Mouse (Mus musculus): Measurements from ENCODE around the gene Ubxn7. TPM values are rescaled to one million over a fixed set of nuclear protein-coding genes. Genes with fewer than 3 reads are reported as not detected.

The Ubxn7 gene
- polyA plus RNA-seq, 1 experiment from 2014 or later: 40.5 TPM

GRCm38 (mm10) chr16:32345521-32345920 lies 13.5 kb downstream of the Ubxn7 start:
- no peak overlapping the region for H3K27ac ChIP-seq (ENCODE audit: low read depth, low read length)
- no peaks in the 10 kb centered on the region for H3K27me3 ChIP-seq (ENCODE audit: control insufficient read depth, insufficient read depth, low read length)
- no peaks in the 10 kb centered on the region for H3K4me1 ChIP-seq (replicated peaks; ENCODE audit: control insufficient read depth, insufficient read depth, low read length)
- no peak overlapping the region for H3K4me2 ChIP-seq (replicated peaks; ENCODE audit: low read depth, low read length)
- no peak overlapping the region for H3K9ac ChIP-seq (ENCODE audit: low read depth, low read length)
- ATAC-seq (ENCODE audit: low FRiP score) (no peak), DNase-seq (ENCODE audit: low spot score) (no peak)
- no peaks in the 10 kb centered on the region for H3K36me3 ChIP-seq (ENCODE audit: control insufficient read depth, insufficient read depth, low read length)
- no peak overlapping the region for H3K4me3 ChIP-seq (ENCODE audit: low read depth, low read length)
- H3K9me3 ChIP-seq (ENCODE audit: control insufficient read depth, low read length): no peaks in the 10 kb centered on the region

DNA sequence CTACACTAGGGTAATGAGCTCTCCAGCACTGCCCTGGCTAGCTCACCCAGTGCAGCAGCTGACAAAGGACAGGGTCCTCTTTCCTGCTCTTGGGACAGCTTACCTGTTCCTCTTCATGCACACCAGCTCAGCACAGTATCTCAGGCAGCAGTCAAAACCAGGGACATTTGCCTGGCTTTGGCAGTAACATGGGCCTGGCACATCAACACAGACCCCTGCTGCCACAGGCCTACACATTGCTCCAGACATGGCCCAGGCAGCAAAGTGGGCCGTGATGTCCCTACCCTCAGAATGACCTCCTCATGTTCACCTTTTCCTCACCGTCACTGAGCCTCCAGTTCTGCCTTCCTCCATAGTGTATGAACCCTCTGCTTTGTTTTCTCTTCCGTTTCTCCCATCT lies 18.7 kb downstream of the Ubxn7 start:
- DNase-seq (ENCODE audit: low spot score) (no peak), ATAC-seq (ENCODE audit: low FRiP score) (no peak)
- H3K9me3 ChIP-seq (ENCODE audit: control insufficient read depth, low read length): no peaks in the 10 kb centered on the region
- no peak overlapping the region for H3K4me2 ChIP-seq (replicated peaks; ENCODE audit: low read depth, low read length)
- H3K36me3 ChIP-seq (ENCODE audit: control insufficient read depth, insufficient read depth, low read length): no peaks in the 10 kb centered on the region; the same call in 1 of the 2 replicates
- H3K4me3 ChIP-seq (ENCODE audit: low read depth, low read length): no peak overlapping the region
- no peaks in the 10 kb centered on the region for H3K4me1 ChIP-seq (replicated peaks; ENCODE audit: control insufficient read depth, insufficient read depth, low read length)
- no peak overlapping the region for H3K27ac ChIP-seq (ENCODE audit: low read depth, low read length)
- H3K9ac ChIP-seq (ENCODE audit: low read depth, low read length): no peak overlapping the region
- no peaks in the 10 kb centered on the region for H3K27me3 ChIP-seq (ENCODE audit: control insufficient read depth, insufficient read depth, low read length)
- 94% methylated on average over 3 of the region's 3 CpGs for WGBS

GRCm38 (mm10) chr16:32363530-32363929 lies 31.5 kb downstream of the Ubxn7 start:
- H3K27ac ChIP-seq (ENCODE audit: low read depth, low read length): no peak overlapping the region
- no peak overlapping the region for H3K9ac ChIP-seq (ENCODE audit: low read depth, low read length)
- ATAC-seq (ENCODE audit: low FRiP score): no peak
- H3K4me3 ChIP-seq (ENCODE audit: low read depth, low read length): no peak overlapping the region
- H3K9me3 ChIP-seq (ENCODE audit: control insufficient read depth, low read length): no peaks in the 10 kb centered on the region
- no peak for DNase-seq (ENCODE audit: low spot score)
- 91% methylated on average over 2 of the region's 2 CpGs for WGBS
- H3K4me1 ChIP-seq (replicated peaks; ENCODE audit: control insufficient read depth, insufficient read depth, low read length): no peaks in the 10 kb centered on the region
- peaks cover 5% of the 10 kb centered on the region; the same call in 1 of the 2 replicates for H3K36me3 ChIP-seq (ENCODE audit: control insufficient read depth, insufficient read depth, low read length)
- H3K4me2 ChIP-seq (replicated peaks; ENCODE audit: low read depth, low read length): no peak overlapping the region
- no peaks in the 10 kb centered on the region for H3K27me3 ChIP-seq (ENCODE audit: control insufficient read depth, insufficient read depth, low read length)

- DNase-seq (ENCODE audit: low spot score) (peak; percentile 21), ATAC-seq (ENCODE audit: low FRiP score) (no peak)
- H3K27me3 ChIP-seq (ENCODE audit: control insufficient read depth, insufficient read depth, low read length): no peaks in the 10 kb centered on the region
- H3K4me3 ChIP-seq (ENCODE audit: low read depth, low read length): no peak overlapping the region
- H3K36me3 ChIP-seq (ENCODE audit: control insufficient read depth, insufficient read depth, low read length): 0 out of 2 replicates have a peak, but pooled peaks cover 3% of the 10 kb centered on the region
- H3K9ac ChIP-seq (ENCODE audit: low read depth, low read length): no peak overlapping the region
- H3K9me3 ChIP-seq (ENCODE audit: control insufficient read depth, low read length): no peaks in the 10 kb centered on the region
- no peak overlapping the region for H3K27ac ChIP-seq (ENCODE audit: low read depth, low read length)
- 95% methylated on average over 4 of the region's 4 CpGs for WGBS
- no peak overlapping the region for H3K4me2 ChIP-seq (replicated peaks; ENCODE audit: low read depth, low read length)
- no peaks in the 10 kb centered on the region for H3K4me1 ChIP-seq (replicated peaks; ENCODE audit: control insufficient read depth, insufficient read depth, low read length)
These were observed 39.3 kb downstream of the Ubxn7 start for GRCm38 (mm10) chr16:32371351-32371750.

GRCm38 (mm10) chr16:32379575-32379974 lies 47.5 kb downstream of the Ubxn7 start:
- H3K9me3 ChIP-seq (ENCODE audit: control insufficient read depth, low read length): no peaks in the 10 kb centered on the region
- 93% methylated on average over 2 of the region's 2 CpGs for WGBS
- no peak overlapping the region for H3K27ac ChIP-seq (ENCODE audit: low read depth, low read length)
- DNase-seq (ENCODE audit: low spot score) (no peak), ATAC-seq (ENCODE audit: low FRiP score) (no peak)
- no peak overlapping the region for H3K9ac ChIP-seq (ENCODE audit: low read depth, low read length)
- no peak overlapping the region for H3K4me3 ChIP-seq (ENCODE audit: low read depth, low read length)
- no peak overlapping the region for H3K4me2 ChIP-seq (replicated peaks; ENCODE audit: low read depth, low read length)
- no peaks in the 10 kb centered on the region for H3K4me1 ChIP-seq (replicated peaks; ENCODE audit: control insufficient read depth, insufficient read depth, low read length)
- H3K36me3 ChIP-seq (ENCODE audit: control insufficient read depth, insufficient read depth, low read length): 0 out of 2 replicates have a peak, but pooled peaks cover 6% of the 10 kb centered on the region
- no peaks in the 10 kb centered on the region for H3K27me3 ChIP-seq (ENCODE audit: control insufficient read depth, insufficient read depth, low read length)

GRCm38 (mm10) chr16:32382901-32383300 lies 50.8 kb downstream of the Ubxn7 start:
- DNase-seq (ENCODE audit: low spot score): no peak
- H3K36me3 ChIP-seq (ENCODE audit: control insufficient read depth, insufficient read depth, low read length): 0 out of 2 replicates have a peak, but pooled peaks cover 7% of the 10 kb centered on the region
- no peak overlapping the region for H3K9ac ChIP-seq (ENCODE audit: low read depth, low read length)
- H3K4me3 ChIP-seq (ENCODE audit: low read depth, low read length): no peak overlapping the region
- no peaks in the 10 kb centered on the region for H3K4me1 ChIP-seq (replicated peaks; ENCODE audit: control insufficient read depth, insufficient read depth, low read length)
- no peaks in the 10 kb centered on the region for H3K27me3 ChIP-seq (ENCODE audit: control insufficient read depth, insufficient read depth, low read length)
- H3K4me2 ChIP-seq (replicated peaks; ENCODE audit: low read depth, low read length): no peak overlapping the region
- H3K9me3 ChIP-seq (ENCODE audit: control insufficient read depth, low read length): no peaks in the 10 kb centered on the region
- no peak for ATAC-seq (ENCODE audit: low FRiP score)
- no peak overlapping the region for H3K27ac ChIP-seq (ENCODE audit: low read depth, low read length)

DNA sequence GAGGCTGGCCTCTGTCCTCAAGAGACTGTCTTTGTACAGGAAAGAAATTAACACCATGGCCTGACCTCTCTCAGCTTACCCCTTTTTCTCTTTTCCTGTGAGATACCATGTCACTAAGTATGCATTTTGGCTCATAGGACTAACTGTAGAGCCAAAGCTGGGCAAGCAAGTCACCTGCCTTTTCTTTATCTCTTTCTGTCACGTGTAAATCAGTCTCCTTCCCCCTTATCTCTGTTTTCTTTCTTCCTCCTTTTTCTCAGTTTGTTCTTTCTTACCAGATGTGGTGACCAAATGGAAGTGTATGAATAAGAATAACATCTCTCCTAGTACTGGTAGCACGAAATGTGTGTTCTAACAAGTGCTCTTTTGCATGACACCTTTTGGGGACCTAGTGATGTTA lies 52.8 kb downstream of the Ubxn7 start:
- Histone ChIP-seq H3K27ac (ENCODE audit: low read depth, low read length) (no peak overlapping the region), H3K36me3 (ENCODE audit: control insufficient read depth, insufficient read depth, low read length) (0 out of 2 replicates have a peak, but pooled peaks cover 3% of the 10 kb centered on the region), H3K4me1 (replicated peaks; ENCODE audit: control insufficient read depth, insufficient read depth, low read length) (no peaks in the 10 kb centered on the region), H3K27me3 (ENCODE audit: control insufficient read depth, insufficient read depth, low read length) (no peaks in the 10 kb centered on the region), H3K9ac (ENCODE audit: low read depth, low read length) (no peak overlapping the region), H3K4me3 (ENCODE audit: low read depth, low read length) (no peak overlapping the region), H3K9me3 (ENCODE audit: control insufficient read depth, low read length) (no peaks in the 10 kb centered on the region), H3K4me2 (replicated peaks; ENCODE audit: low read depth, low read length) (no peak overlapping the region)
- DNase-seq (ENCODE audit: low spot score) (no peak), ATAC-seq (ENCODE audit: low FRiP score) (no peak)
- 97% methylated on average over 2 of the region's 2 CpGs for WGBS

GRCm38 (mm10) chr16:32386826-32387225 lies 54.8 kb downstream of the Ubxn7 start:
- Histone ChIP-seq H3K4me2 (replicated peaks; ENCODE audit: low read depth, low read length) (no peak overlapping the region), H3K4me3 (ENCODE audit: low read depth, low read length) (no peak overlapping the region), H3K9me3 (ENCODE audit: control insufficient read depth, low read length) (no peaks in the 10 kb centered on the region), H3K27ac (ENCODE audit: low read depth, low read length) (no peak overlapping the region), H3K9ac (ENCODE audit: low read depth, low read length) (no peak overlapping the region), H3K27me3 (ENCODE audit: control insufficient read depth, insufficient read depth, low read length) (no peaks in the 10 kb centered on the region), H3K36me3 (ENCODE audit: control insufficient read depth, insufficient read depth, low read length) (0 out of 2 replicates have a peak, but pooled peaks cover 3% of the 10 kb centered on the region), H3K4me1 (replicated peaks; ENCODE audit: control insufficient read depth, insufficient read depth, low read length) (no peaks in the 10 kb centered on the region)
- ATAC-seq (ENCODE audit: low FRiP score) (no peak), DNase-seq (ENCODE audit: low spot score) (no peak)
- 97% methylated on average over 3 of the region's 3 CpGs for WGBS

DNA sequence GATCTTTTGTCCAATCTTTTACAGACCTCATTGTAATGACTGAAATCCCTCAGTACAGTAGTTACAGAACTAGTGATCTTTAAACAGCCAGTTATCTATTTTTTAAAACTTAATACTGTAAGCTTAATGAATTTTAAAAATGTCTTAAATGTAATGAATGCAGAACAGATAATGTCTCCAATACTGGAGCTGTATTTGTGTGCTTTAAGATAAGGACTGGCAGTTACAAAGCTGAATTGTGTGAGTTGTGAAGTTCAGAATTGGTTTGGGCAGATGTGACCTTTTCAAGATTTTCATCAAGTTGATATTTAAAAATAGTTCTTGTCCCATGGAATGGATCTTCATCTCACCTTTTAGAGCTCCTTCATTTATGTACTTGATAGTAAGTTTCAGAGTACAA lies 57.0 kb downstream of the Ubxn7 start:
- 0 out of 2 replicates have a peak, but pooled peaks cover 3% of the 10 kb centered on the region for H3K36me3 ChIP-seq (ENCODE audit: control insufficient read depth, insufficient read depth, low read length)
- H3K9me3 ChIP-seq (ENCODE audit: control insufficient read depth, low read length): no peaks in the 10 kb centered on the region
- H3K9ac ChIP-seq (ENCODE audit: low read depth, low read length): no peak overlapping the region
- no peak overlapping the region for H3K4me3 ChIP-seq (ENCODE audit: low read depth, low read length)
- H3K27ac ChIP-seq (ENCODE audit: low read depth, low read length): no peak overlapping the region
- ATAC-seq (ENCODE audit: low FRiP score) (no peak), DNase-seq (ENCODE audit: low spot score) (no peak)
- H3K4me1 ChIP-seq (replicated peaks; ENCODE audit: control insufficient read depth, insufficient read depth, low read length): no peaks in the 10 kb centered on the region
- no peak overlapping the region for H3K4me2 ChIP-seq (replicated peaks; ENCODE audit: low read depth, low read length)
- H3K27me3 ChIP-seq (ENCODE audit: control insufficient read depth, insufficient read depth, low read length): no peaks in the 10 kb centered on the region

Data from hindbrain, embryonic 11.5 days (tissue).